Mouse (Mus musculus): ENCODE measurements around the gene Myo1e. TPM values are rescaled to one million over a fixed set of nuclear protein-coding genes. Genes with fewer than 3 reads are reported as not detected.

The Myo1e gene
- polyA plus RNA-seq, 1 experiment from 2014 or later, result 15.7 TPM

DNA sequence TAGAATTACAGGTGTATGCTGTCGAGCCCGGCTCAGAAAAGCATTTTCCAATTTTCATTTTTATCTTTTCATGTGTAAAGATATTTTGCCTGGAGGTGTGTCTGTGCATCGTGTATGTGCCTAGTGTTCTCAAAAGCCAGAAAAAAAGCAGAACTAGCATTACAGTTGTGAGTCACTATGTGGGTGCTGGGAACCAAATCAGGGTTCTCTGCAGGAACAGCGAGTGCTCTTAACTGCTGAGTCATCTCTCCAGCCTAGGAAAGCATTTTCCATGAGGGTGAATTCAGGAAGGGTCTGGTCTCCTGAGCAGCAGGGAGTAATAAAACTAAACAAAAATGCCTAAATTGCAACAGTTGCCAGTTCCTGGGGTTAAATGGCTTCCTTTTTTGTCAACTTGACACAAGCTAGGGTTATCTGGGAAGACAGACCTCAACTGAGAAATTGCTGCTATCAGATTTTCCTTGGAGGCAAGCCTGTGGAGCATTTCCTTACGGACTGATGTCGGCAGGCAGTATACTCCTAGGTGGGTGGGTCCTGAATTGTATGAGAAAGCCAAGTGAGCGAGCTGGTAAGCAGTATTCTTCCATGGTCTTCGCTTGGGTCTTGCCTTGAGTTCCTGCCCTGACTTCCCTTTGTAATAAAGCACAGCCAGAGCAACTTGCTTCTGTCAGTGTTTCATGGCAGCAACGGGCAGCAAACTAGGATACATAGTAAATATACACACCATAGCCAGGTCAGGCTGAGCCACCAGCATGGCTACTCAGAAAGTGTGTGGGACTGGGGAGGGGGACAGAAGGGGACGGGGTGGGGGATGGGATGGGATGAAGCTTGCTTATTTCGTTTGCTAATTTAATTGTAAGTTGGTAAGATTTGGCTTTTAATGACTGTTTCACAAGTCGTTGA, 184.8 kb downstream of the Myo1e start:
- Histone ChIP-seq H3K27me3 (ENCODE audit: control insufficient read depth, insufficient read depth, low read length) (no peaks in the 10 kb centered on the region), H3K9me3 (ENCODE audit: control insufficient read depth, low read length) (no peaks in the 10 kb centered on the region), H3K36me3 (ENCODE audit: control insufficient read depth, insufficient read depth, low read length) (peaks cover 12% of the 10 kb centered on the region; the same call in 1 of the 2 replicates), H3K9ac (ENCODE audit: low read length) (no peak overlapping the region), H3K27ac (replicated peaks) (no peak overlapping the region), H3K4me3 (ENCODE audit: low read depth, low read length) (no peak overlapping the region), H3K4me1 (replicated peaks; ENCODE audit: control insufficient read depth, insufficient read depth) (no peaks in the 10 kb centered on the region), H3K4me2 (replicated peaks; ENCODE audit: low read depth) (no peak overlapping the region)
- ATAC-seq (ENCODE audit: low FRiP score, low TSS enrichment), result no peak
- no peak for TF ChIP-seq CTCF (IDR thresholded peaks at IDR 0.05; ENCODE audit: low read depth)
- TF ChIP-seq EP300 (optimal IDR thresholded peaks at IDR 0.05), result no peak
- DNase-seq (ENCODE audit: low spot score), result no peak
- WGBS, result 75% methylated on average over 12 of the region's 12 CpGs

GRCm38 (mm10) chr9:70392563-70392907, 185.4 kb downstream of the Myo1e start:
- Histone ChIP-seq H3K9ac (ENCODE audit: low read length) (no peak overlapping the region), H3K27ac (replicated peaks) (no peak overlapping the region)
- peak; percentile 59 for ATAC-seq (ENCODE audit: low FRiP score, low TSS enrichment)

GRCm38 (mm10) chr9:70395617-70396016, 188.5 kb downstream of the Myo1e start:
- Histone ChIP-seq H3K9me3 (ENCODE audit: control insufficient read depth, low read length) (no peaks in the 10 kb centered on the region), H3K36me3 (ENCODE audit: control insufficient read depth, insufficient read depth, low read length) (peaks cover 9% of the 10 kb centered on the region; the same call in 1 of the 2 replicates), H3K4me3 (ENCODE audit: low read depth, low read length) (no peak overlapping the region), H3K9ac (ENCODE audit: low read length) (no peak overlapping the region), H3K27me3 (ENCODE audit: control insufficient read depth, insufficient read depth, low read length) (no peaks in the 10 kb centered on the region), H3K4me1 (replicated peaks; ENCODE audit: control insufficient read depth, insufficient read depth) (no peaks in the 10 kb centered on the region), H3K4me2 (replicated peaks; ENCODE audit: low read depth) (no peak overlapping the region), H3K27ac (replicated peaks) (no peak overlapping the region)
- ATAC-seq (ENCODE audit: low FRiP score, low TSS enrichment) (no peak), DNase-seq (ENCODE audit: low spot score) (peak; percentile 22)
- TF ChIP-seq CTCF (IDR thresholded peaks at IDR 0.05; ENCODE audit: low read depth), result peak; percentile 60
- TF ChIP-seq EP300 (optimal IDR thresholded peaks at IDR 0.05), result no peak
- WGBS, result 89% methylated on average over 12 of the region's 12 CpGs

More at GRCm38 (mm10) chr9:70392563-70392907, 185.4 kb downstream of the Myo1e start:
- no peaks in the 10 kb centered on the region for H3K9me3 ChIP-seq (ENCODE audit: control insufficient read depth, low read length)
- H3K4me1 ChIP-seq (replicated peaks; ENCODE audit: control insufficient read depth, insufficient read depth), result no peaks in the 10 kb centered on the region
- H3K4me2 ChIP-seq (replicated peaks; ENCODE audit: low read depth), result no peak overlapping the region
- no peaks in the 10 kb centered on the region for H3K27me3 ChIP-seq (ENCODE audit: control insufficient read depth, insufficient read depth, low read length)
- peak; percentile 40 for DNase-seq (ENCODE audit: low spot score)
- whole genome bisulfite sequencing, result 11% methylated on average over 6 of the region's 6 CpGs
- peaks cover 9% of the 10 kb centered on the region; the same call in 1 of the 2 replicates for H3K36me3 ChIP-seq (ENCODE audit: control insufficient read depth, insufficient read depth, low read length)
- H3K4me3 ChIP-seq (ENCODE audit: low read depth, low read length), result no peak overlapping the region
- TF ChIP-seq EP300 (optimal IDR thresholded peaks at IDR 0.05), result no peak
- peak; percentile 74 for TF ChIP-seq CTCF (IDR thresholded peaks at IDR 0.05; ENCODE audit: low read depth)

- Histone ChIP-seq H3K9ac (ENCODE audit: low read length) (no peak overlapping the region), H3K4me1 (replicated peaks; ENCODE audit: control insufficient read depth, insufficient read depth) (no peaks in the 10 kb centered on the region), H3K27me3 (ENCODE audit: control insufficient read depth, insufficient read depth, low read length) (no peaks in the 10 kb centered on the region), H3K36me3 (ENCODE audit: control insufficient read depth, insufficient read depth, low read length) (peaks cover 11% of the 10 kb centered on the region; the same call in 1 of the 2 replicates), H3K27ac (replicated peaks) (no peak overlapping the region), H3K9me3 (ENCODE audit: control insufficient read depth, low read length) (no peaks in the 10 kb centered on the region), H3K4me2 (replicated peaks; ENCODE audit: low read depth) (no peak overlapping the region), H3K4me3 (ENCODE audit: low read depth, low read length) (no peak overlapping the region)
- WGBS, result 90% methylated on average over 2 of the region's 2 CpGs
- TF ChIP-seq EP300 (optimal IDR thresholded peaks at IDR 0.05) (no peak), CTCF (IDR thresholded peaks at IDR 0.05; ENCODE audit: low read depth) (no peak)
- DNase-seq (ENCODE audit: low spot score) (no peak), ATAC-seq (ENCODE audit: low FRiP score, low TSS enrichment) (no peak)
Observed at GRCm38 (mm10) chr9:70396083-70396482, 188.9 kb downstream of the Myo1e start.

GRCm38 (mm10) chr9:70401937-70402539, 194.9 kb downstream of the Myo1e start:
- ATAC-seq (ENCODE audit: low FRiP score, low TSS enrichment) (no peak), DNase-seq (ENCODE audit: low spot score) (no peak)
- Histone ChIP-seq H3K4me1 (replicated peaks; ENCODE audit: control insufficient read depth, insufficient read depth) (no peaks in the 10 kb centered on the region), H3K9ac (ENCODE audit: low read length) (no peak overlapping the region), H3K4me3 (ENCODE audit: low read depth, low read length) (no peak overlapping the region), H3K27ac (replicated peaks) (no peak overlapping the region), H3K4me2 (replicated peaks; ENCODE audit: low read depth) (no peak overlapping the region), H3K9me3 (ENCODE audit: control insufficient read depth, low read length) (no peaks in the 10 kb centered on the region), H3K27me3 (ENCODE audit: control insufficient read depth, insufficient read depth, low read length) (no peaks in the 10 kb centered on the region), H3K36me3 (ENCODE audit: control insufficient read depth, insufficient read depth, low read length) (peaks cover 6% of the 10 kb centered on the region; the same call in 1 of the 2 replicates)
- TF ChIP-seq CTCF (IDR thresholded peaks at IDR 0.05; ENCODE audit: low read depth), result no peak
- TF ChIP-seq EP300 (optimal IDR thresholded peaks at IDR 0.05), result no peak
- WGBS, result 81% methylated on average over 8 of the region's 8 CpGs

- no peaks in the 10 kb centered on the region for H3K4me1 ChIP-seq (replicated peaks; ENCODE audit: control insufficient read depth, insufficient read depth)
- no peak overlapping the region for H3K27ac ChIP-seq (replicated peaks)
- H3K9ac ChIP-seq (ENCODE audit: low read length), result no peak overlapping the region
- no peaks in the 10 kb centered on the region for H3K9me3 ChIP-seq (ENCODE audit: control insufficient read depth, low read length)
- H3K36me3 ChIP-seq (ENCODE audit: control insufficient read depth, insufficient read depth, low read length), result peaks cover 6% of the 10 kb centered on the region
- H3K4me3 ChIP-seq (ENCODE audit: low read depth, low read length), result no peak overlapping the region
- no peak overlapping the region for H3K4me2 ChIP-seq (replicated peaks; ENCODE audit: low read depth)
- WGBS, result 64% methylated on average over 3 of the region's 3 CpGs
- DNase-seq (ENCODE audit: low spot score) (no peak), ATAC-seq (ENCODE audit: low FRiP score, low TSS enrichment) (no peak)
- TF ChIP-seq EP300 (optimal IDR thresholded peaks at IDR 0.05) (no peak), CTCF (IDR thresholded peaks at IDR 0.05; ENCODE audit: low read depth) (no peak)
- no peaks in the 10 kb centered on the region for H3K27me3 ChIP-seq (ENCODE audit: control insufficient read depth, insufficient read depth, low read length)
Observed at GRCm38 (mm10) chr9:70406596-70406995, 199.4 kb downstream of the Myo1e start.

Measured in stomach, postnatal 0 days (tissue).